Mouse (Mus musculus) liver, embryonic 16.5 days (tissue): ENCODE data around the gene Golph3. TPM values are rescaled to one million over a fixed set of nuclear protein-coding genes. Genes with fewer than 3 reads are reported as not detected.

Experiments used
- ATAC-seq: fragments of 200-750 bp; cut with Nextera tagmentation; 2 replicates; pipeline ENCODE4 v1.8.0; 2017; ENCODE audit warnings: low read depth, mild to moderate bottlenecking, moderate number of reproducible peaks, moderate library complexity
- H3K27ac ChIP-seq: fragments of 300-500 bp; sonication (generic); 2 replicates; pipeline ENCODE4 v1.5.1; 2014; ENCODE audit warnings: mild to moderate bottlenecking, low read length
- H3K27me3 ChIP-seq: fragments of 300-500 bp; sonication (generic); 2 replicates; pipeline ENCODE4 v1.6.1; 2014; ENCODE audit warnings: low read depth, low read length, mixed read lengths; ENCODE audit not compliant: control insufficient read depth, insufficient read depth
- H3K36me3 ChIP-seq: fragments of 300-500 bp; sonication (generic); 2 replicates; pipeline ENCODE4 v1.6.1; 2014; ENCODE audit warnings: mild to moderate bottlenecking; ENCODE audit not compliant: control insufficient read depth, insufficient read depth
- H3K4me1 ChIP-seq: fragments of 300-500 bp; sonication (generic); 2 replicates; pipeline ENCODE4 v1.6.1; 2014; ENCODE audit warnings: low read depth, low read length, mixed read lengths; ENCODE audit not compliant: control insufficient read depth
- H3K4me2 ChIP-seq: fragments of 300-500 bp; sonication (generic); 2 replicates; pipeline ENCODE4 v1.6.1; 2014; ENCODE audit warnings: low read depth, low read length, mixed read lengths
- H3K4me3 ChIP-seq: fragments of 300-500 bp; sonication (generic); 2 replicates; pipeline ENCODE4 v1.5.1; 2014; ENCODE audit warnings: low read depth, mild to moderate bottlenecking, low read length
- H3K9ac ChIP-seq: fragments of 300-500 bp; sonication (generic); 2 replicates; pipeline ENCODE4 v1.6.1; 2014; ENCODE audit warnings: low read depth, low read length
- H3K9me3 ChIP-seq: fragments of 300-500 bp; sonication (generic); replicated peaks from 2 replicates; pipeline ENCODE4 v1.6.1; 2016; ENCODE audit warnings: low read length; ENCODE audit not compliant: control insufficient read depth
- WGBS: fragments of 180-500 bp; shearing (Covaris S2); extraction: QIAGEN DNeasy Blood & Tissue Kit; methylation state at CpG from one replicate; pipeline ENCODE4 v1.1.7; 2014; ENCODE audit not compliant: insufficient replicate concordance; 5-methylcytosine and 5-hydroxymethylcytosine counted together
- polyA plus RNA-seq: library from polyadenylated mRNA; unstranded; fragments of >200 nt; fragmentation: Nextera tagmentation; extraction: Ambion mirVana; gene quantifications from 2 replicates; pipeline ENCODE4 v1.2.1, GENCODE M21; 2015

Gene Golph3
- polyA plus RNA-seq, 1 experiment from 2014 or later, result 38.1 TPM

DNA sequence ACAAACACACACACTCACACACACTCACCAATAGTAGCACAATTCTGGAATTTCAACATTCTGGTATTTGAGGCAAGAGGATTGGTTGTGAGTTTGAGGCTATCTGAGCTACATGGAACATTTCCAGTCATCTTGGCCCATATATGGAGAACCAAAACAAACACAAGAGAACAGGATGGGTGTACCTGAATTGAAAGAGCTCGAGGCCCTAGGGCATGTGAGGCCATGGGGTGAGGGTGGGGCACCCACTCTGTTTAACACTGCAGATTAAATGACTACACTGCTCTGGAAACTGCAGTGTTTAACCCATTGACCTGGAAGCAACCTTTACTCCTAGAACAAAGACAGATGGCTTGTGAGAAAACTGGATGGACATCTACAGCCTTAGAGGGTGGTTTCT lies 8.0 kb upstream of the Golph3 start:
- Histone ChIP-seq H3K4me3 (no peak overlapping the region), H3K27me3 (no peaks in the 10 kb centered on the region), H3K9ac (no peak overlapping the region), H3K4me2 (no peak overlapping the region), H3K36me3 (no peaks in the 10 kb centered on the region), H3K4me1 (no peaks in the 10 kb centered on the region; the same call in 1 of the 2 replicates), H3K27ac (no peak overlapping the region), H3K9me3 (no peaks in the 10 kb centered on the region)
- 17% methylated on average over 1 of the region's 1 CpGs for WGBS
- no peak; the same call in 1 of the 2 replicates for ATAC-seq

DNA sequence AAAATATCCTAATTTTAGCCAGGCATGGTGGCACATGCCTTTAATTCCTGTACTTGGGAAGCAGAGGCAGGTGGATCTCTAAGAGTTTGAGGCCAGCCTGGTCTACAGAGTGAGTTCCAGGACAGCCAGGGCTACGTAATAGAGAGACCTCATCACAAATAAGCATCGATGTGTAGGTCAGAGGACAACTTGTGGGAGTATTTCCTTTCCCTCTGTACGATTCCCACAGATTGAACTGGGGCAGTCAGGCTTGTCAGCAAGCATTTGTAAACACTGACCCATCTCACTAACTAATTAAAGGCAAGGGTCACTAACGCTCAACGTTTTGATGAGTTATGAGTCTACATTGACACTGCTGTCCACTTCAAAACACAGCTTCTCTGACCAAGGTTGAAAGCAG lies 6.7 kb upstream of the Golph3 start:
- ATAC-seq, result no peak
- no peaks in the 10 kb centered on the region for H3K36me3 ChIP-seq

GRCm38 (mm10) chr15:12315996-12316395 lies 5.3 kb upstream of the Golph3 start:
- Histone ChIP-seq H3K27me3 (no peaks in the 10 kb centered on the region; the same call in 1 of the 2 replicates), H3K4me2 (no peak overlapping the region), H3K4me1 (peaks cover 6% of the 10 kb centered on the region; the same call in 1 of the 2 replicates), H3K9ac (no peak overlapping the region), H3K36me3 (no peaks in the 10 kb centered on the region), H3K9me3 (no peaks in the 10 kb centered on the region), H3K4me3 (no peak overlapping the region), H3K27ac (no peak overlapping the region)
- 54% methylated on average over 2 of the region's 2 CpGs for WGBS
- no peak for ATAC-seq

More for the DNA sequence above, 6.7 kb upstream of the Golph3 start:
- no peaks in the 10 kb centered on the region for H3K9me3 ChIP-seq
- H3K4me2 ChIP-seq, result no peak overlapping the region
- no peaks in the 10 kb centered on the region; the same call in 1 of the 2 replicates for H3K27me3 ChIP-seq
- H3K4me1 ChIP-seq, result no peaks in the 10 kb centered on the region; the same call in 1 of the 2 replicates
- no peak overlapping the region for H3K9ac ChIP-seq
- no peak overlapping the region for H3K27ac ChIP-seq
- no peak overlapping the region for H3K4me3 ChIP-seq
- WGBS, result 75% methylated on average over 5 of the region's 5 CpGs

DNA sequence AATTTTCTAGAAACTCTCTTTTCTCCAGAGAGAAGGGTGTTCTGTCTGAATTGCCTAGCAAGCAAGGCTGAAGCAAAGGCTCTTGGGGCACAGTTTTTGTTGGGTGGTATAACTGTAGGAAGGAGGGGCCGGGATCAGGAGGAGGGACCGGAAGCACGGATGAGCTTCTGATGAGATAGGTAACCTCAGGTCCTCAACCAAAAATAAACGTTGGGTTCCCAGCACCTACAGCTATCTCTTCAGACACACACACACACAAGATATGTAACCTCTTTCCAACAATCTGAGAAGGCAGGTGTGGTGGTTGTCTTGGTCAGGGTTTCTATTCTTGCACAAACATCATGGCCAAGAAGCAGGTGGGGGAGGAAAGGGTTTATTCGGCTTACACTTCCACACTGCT lies 4.0 kb upstream of the Golph3 start:
- no peak overlapping the region for H3K9ac ChIP-seq
- ATAC-seq, result no peak
- H3K36me3 ChIP-seq, result no peaks in the 10 kb centered on the region
- no peak overlapping the region for H3K4me2 ChIP-seq
- no peaks in the 10 kb centered on the region for H3K9me3 ChIP-seq
- no peak overlapping the region for H3K4me3 ChIP-seq
- WGBS, result 32% methylated on average over 5 of the region's 5 CpGs
- no peaks in the 10 kb centered on the region; the same call in 1 of the 2 replicates for H3K27me3 ChIP-seq
- H3K27ac ChIP-seq, result no peak overlapping the region
- H3K4me1 ChIP-seq, result peaks cover 6% of the 10 kb centered on the region; the same call in 1 of the 2 replicates

- Histone ChIP-seq H3K27me3 (no peaks in the 10 kb centered on the region; the same call in 1 of the 2 replicates), H3K36me3 (no peaks in the 10 kb centered on the region), H3K9me3 (no peaks in the 10 kb centered on the region), H3K4me3 (no peak overlapping the region), H3K9ac (no peak overlapping the region), H3K4me1 (peaks cover 9% of the 10 kb centered on the region), H3K4me2 (no peak overlapping the region), H3K27ac (no peak overlapping the region)
- ATAC-seq, result no peak
- WGBS, result 72% methylated on average over 8 of the region's 8 CpGs
Measured at GRCm38 (mm10) chr15:12318451-12318850, 2.8 kb upstream of the Golph3 start.

GRCm38 (mm10) chr15:12319889-12320288 lies 1.4 kb upstream of the Golph3 start:
- peak overlapping the region; percentile 71 for H3K4me2 ChIP-seq
- WGBS, result 39% methylated on average over 5 of the region's 5 CpGs
- no peaks in the 10 kb centered on the region; the same call in 1 of the 2 replicates for H3K27me3 ChIP-seq
- no peaks in the 10 kb centered on the region for H3K9me3 ChIP-seq
- no peak for ATAC-seq
- H3K9ac ChIP-seq, result no peak overlapping the region
- peaks cover 17% of the 10 kb centered on the region for H3K4me1 ChIP-seq
- no peaks in the 10 kb centered on the region for H3K36me3 ChIP-seq
- no peak overlapping the region for H3K27ac ChIP-seq
- no peak overlapping the region for H3K4me3 ChIP-seq

DNA sequence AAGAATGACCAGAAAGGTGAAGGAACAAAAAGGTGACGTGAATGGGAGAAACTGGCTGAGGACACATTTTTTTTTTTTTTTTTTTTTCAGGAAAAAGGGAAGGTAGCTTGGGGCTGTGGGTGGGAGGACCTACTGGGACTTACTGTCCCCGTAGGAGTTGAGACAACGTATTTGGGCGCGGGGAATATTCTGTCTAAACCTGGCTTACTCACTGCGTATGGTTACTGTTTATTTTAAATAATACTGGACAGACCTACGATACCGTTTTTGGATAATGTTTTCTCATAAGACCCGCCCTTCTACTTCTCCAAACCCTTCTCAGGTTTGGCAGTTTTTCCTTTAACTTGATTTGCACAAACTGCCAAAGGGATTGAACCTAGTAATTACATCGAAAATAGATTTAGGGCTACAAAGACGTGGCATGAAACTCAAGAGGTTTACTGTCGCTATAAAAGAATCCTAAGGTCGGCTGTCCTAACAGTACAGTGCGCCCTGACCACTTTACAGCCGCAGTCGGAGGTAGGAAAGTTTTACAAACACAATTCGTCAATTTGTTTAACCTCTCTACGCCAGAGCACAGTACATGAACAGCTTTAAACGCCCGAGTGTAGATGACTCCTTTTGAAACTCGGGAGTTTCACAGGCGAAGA lies 684 bp upstream of the Golph3 start:
- Histone ChIP-seq H3K4me3 (peak overlapping the region; percentile 99), H3K9me3 (no peaks in the 10 kb centered on the region), H3K9ac (peak overlapping the region; percentile 99), H3K4me2 (peak overlapping the region; percentile 71), H3K36me3 (no peaks in the 10 kb centered on the region), H3K4me1 (peaks cover 17% of the 10 kb centered on the region), H3K27me3 (no peaks in the 10 kb centered on the region; the same call in 1 of the 2 replicates), H3K27ac (peak overlapping the region; percentile 51; the same call in 1 of the 2 replicates)
- 3% methylated on average over 22 of the region's 22 CpGs for WGBS
- ATAC-seq, result peak; percentile 9

DNA sequence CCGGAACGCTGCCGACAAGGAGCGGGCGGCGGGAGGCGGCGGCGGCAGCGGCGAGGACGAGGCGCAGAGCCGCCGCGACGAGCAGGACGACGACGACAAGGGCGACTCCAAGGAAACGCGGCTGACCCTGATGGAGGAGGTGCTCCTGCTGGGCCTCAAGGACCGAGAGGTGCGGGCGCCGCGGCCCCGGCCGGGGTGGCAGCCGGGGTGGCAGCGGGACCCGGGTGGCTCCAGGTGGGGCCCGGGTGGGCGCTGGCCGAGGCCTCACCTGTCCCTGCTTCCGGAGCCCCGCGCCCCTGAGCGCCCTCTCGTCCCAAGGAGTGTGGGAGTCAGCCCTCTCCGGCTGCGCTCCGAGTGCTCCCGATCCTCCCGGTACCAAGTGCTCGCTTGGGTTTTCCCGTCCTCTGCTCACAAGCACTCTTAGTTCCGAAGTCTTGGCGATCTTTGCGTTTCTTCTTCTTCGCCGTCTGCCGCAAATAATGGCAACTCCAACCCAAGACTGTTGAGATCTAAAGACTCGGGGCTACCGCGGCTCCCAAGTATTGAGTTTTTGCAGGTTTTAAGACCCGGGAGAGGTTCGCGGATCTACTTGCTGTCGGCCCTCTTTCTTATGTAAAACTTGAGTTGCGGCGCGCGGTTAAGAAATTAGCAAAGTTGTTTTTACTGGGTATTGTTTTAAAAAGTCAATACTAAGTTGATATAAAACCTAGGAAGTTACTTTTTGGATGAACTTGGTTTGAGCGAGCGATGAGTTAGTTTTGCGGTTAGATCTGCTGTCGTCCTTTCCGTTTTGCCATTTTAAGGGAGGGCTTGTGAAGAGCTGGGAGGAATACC lies 755 bp downstream of the Golph3 start, which contains the start of gene 1810049J17Rik:
Gene 1810049J17Rik, minus strand, starts transcription at position 112 of the 834 bp plus-strand sequence.
- no peaks in the 10 kb centered on the region; the same call in 1 of the 2 replicates for H3K27me3 ChIP-seq
- no peaks in the 10 kb centered on the region for H3K36me3 ChIP-seq
- no peaks in the 10 kb centered on the region for H3K9me3 ChIP-seq
- peak; percentile 36 for ATAC-seq
- peak within 1 kb of the TSS; percentile 94 for H3K27ac ChIP-seq
- under 1% methylated on average over 66 of the region's 70 CpGs for WGBS
- peak within 1 kb of the TSS; percentile 80 for H3K4me2 ChIP-seq
- peak within 1 kb of the TSS; percentile 99 for H3K4me3 ChIP-seq
- peak within 1 kb of the TSS; percentile 99 for H3K9ac ChIP-seq
- peaks cover 24% of the 10 kb centered on the region for H3K4me1 ChIP-seq
